Mouse (Mus musculus) megakaryocyte, embryonic 14.5 days (primary cell): ENCODE measurements around the gene Rad51ap1.

Experiments
- FLI1 ChIP-seq: IDR thresholded peaks from 2 replicates; pipeline ENCODE4 v1.6.1; 2012; ENCODE audit warnings: low read length, inconsistent platforms, mixed read lengths
- GATA1 ChIP-seq: IDR thresholded peaks from 3 replicates; pipeline ENCODE4 v1.6.1; 2012; ENCODE audit warnings: mixed read lengths, low read length, inconsistent platforms, borderline replicate concordance

GRCm38 (mm10) chr6:126955734-126956133, 16.3 kb upstream of the Rad51ap1 start:
- TF ChIP-seq GATA1 (no peak), FLI1 (no peak)
